Mouse (Mus musculus): ENCODE measurements around the gene Lck. TPM values are rescaled to one million over a fixed set of nuclear protein-coding genes. Genes with fewer than 3 reads are reported as not detected.

Lck gene
- polyA plus RNA-seq (2012; ENCODE audit: insufficient read depth, insufficient read length, missing spikeins), result 0.68 TPM in 1 of 2 replicates, not detected in the other

GRCm38 (mm10) chr4:129573430-129573829 lies at the start of gene Lck:
TSS of gene Lck (minus strand) at chr4:129573641.
- TF ChIP-seq CTCF (IDR thresholded peaks at IDR 0.05; ENCODE audit: low read depth, low read length), result no peak
- TF ChIP-seq POLR2A (IDR thresholded peaks at IDR 0.05; ENCODE audit: borderline replicate concordance, low read depth, low read length), result no peak
- H3K4me1 ChIP-seq (ENCODE audit: control insufficient read depth, insufficient read depth, low read length), result peaks cover 20% of the 10 kb centered on the region
- H3K27ac ChIP-seq (ENCODE audit: insufficient read depth, low read depth, low read length), result no peak within 1 kb of the TSS
- no peak within 1 kb of the TSS for H3K4me3 ChIP-seq (ENCODE audit: insufficient read depth, low read length)

- peak overlapping the region; percentile 83 for H3K4me3 ChIP-seq (ENCODE audit: insufficient read depth, low read length)
- H3K27ac ChIP-seq (ENCODE audit: insufficient read depth, low read depth, low read length), result no peak overlapping the region
- peaks cover 25% of the 10 kb centered on the region for H3K4me1 ChIP-seq (ENCODE audit: control insufficient read depth, insufficient read depth, low read length)
- no peak for TF ChIP-seq CTCF (IDR thresholded peaks at IDR 0.05; ENCODE audit: low read depth, low read length)
- TF ChIP-seq POLR2A (IDR thresholded peaks at IDR 0.05; ENCODE audit: borderline replicate concordance, low read depth, low read length), result no peak
Measured at GRCm38 (mm10) chr4:129622803-129623535, 49.5 kb upstream of the Lck start.

GRCm38 (mm10) chr4:129622120-129622802 lies 48.8 kb upstream of the Lck start:
- H3K4me3 ChIP-seq (ENCODE audit: insufficient read depth, low read length), result peak overlapping the region; percentile 83
- peaks cover 28% of the 10 kb centered on the region for H3K4me1 ChIP-seq (ENCODE audit: control insufficient read depth, insufficient read depth, low read length)
- no peak overlapping the region for H3K27ac ChIP-seq (ENCODE audit: insufficient read depth, low read depth, low read length)
- TF ChIP-seq CTCF (IDR thresholded peaks at IDR 0.05; ENCODE audit: low read depth, low read length), result no peak
- no peak for TF ChIP-seq POLR2A (IDR thresholded peaks at IDR 0.05; ENCODE audit: borderline replicate concordance, low read depth, low read length)

- no peak overlapping the region for H3K27ac ChIP-seq (ENCODE audit: insufficient read depth, low read depth, low read length)
- peaks cover 28% of the 10 kb centered on the region for H3K4me1 ChIP-seq (ENCODE audit: control insufficient read depth, insufficient read depth, low read length)
- no peak overlapping the region for H3K4me3 ChIP-seq (ENCODE audit: insufficient read depth, low read length)
Measured at GRCm38 (mm10) chr4:129621283-129621841, 47.9 kb upstream of the Lck start.

GRCm38 (mm10) chr4:129620419-129621282 lies 47.2 kb upstream of the Lck start:
- H3K27ac ChIP-seq (ENCODE audit: insufficient read depth, low read depth, low read length), result no peak overlapping the region
- TF ChIP-seq CTCF (IDR thresholded peaks at IDR 0.05; ENCODE audit: low read depth, low read length) (no peak), POLR2A (IDR thresholded peaks at IDR 0.05; ENCODE audit: borderline replicate concordance, low read depth, low read length) (no peak)
- H3K4me1 ChIP-seq (ENCODE audit: control insufficient read depth, insufficient read depth, low read length), result peaks cover 23% of the 10 kb centered on the region
- H3K4me3 ChIP-seq (ENCODE audit: insufficient read depth, low read length), result no peak overlapping the region

More at GRCm38 (mm10) chr4:129621283-129621841, 47.9 kb upstream of the Lck start:
- TF ChIP-seq POLR2A (IDR thresholded peaks at IDR 0.05; ENCODE audit: borderline replicate concordance, low read depth, low read length) (no peak), CTCF (IDR thresholded peaks at IDR 0.05; ENCODE audit: low read depth, low read length) (no peak)

- TF ChIP-seq POLR2A (IDR thresholded peaks at IDR 0.05; ENCODE audit: borderline replicate concordance, low read depth, low read length), result no peak
- TF ChIP-seq CTCF (IDR thresholded peaks at IDR 0.05; ENCODE audit: low read depth, low read length), result no peak
- peak within 1 kb of the TSS; percentile 63 for H3K27ac ChIP-seq (ENCODE audit: insufficient read depth, low read depth, low read length)
- peak within 1 kb of the TSS; percentile 84 for H3K4me3 ChIP-seq (ENCODE audit: insufficient read depth, low read length)
- peaks cover 16% of the 10 kb centered on the region for H3K4me1 ChIP-seq (ENCODE audit: control insufficient read depth, insufficient read depth, low read length)
Measured at GRCm38 (mm10) chr4:129618786-129619691, 45.6 kb upstream of the Lck start, which contains the start of gene Iqcc. TSS of gene Iqcc (minus strand) at chr4:129619099.

GRCm38 (mm10) chr4:129618031-129618430 lies 44.6 kb upstream of the Lck start:
- Histone ChIP-seq H3K27ac (ENCODE audit: insufficient read depth, low read depth, low read length) (no peak overlapping the region), H3K4me1 (ENCODE audit: control insufficient read depth, insufficient read depth, low read length) (peaks cover 16% of the 10 kb centered on the region), H3K4me3 (ENCODE audit: insufficient read depth, low read length) (peak overlapping the region; percentile 84)
- TF ChIP-seq POLR2A (IDR thresholded peaks at IDR 0.05; ENCODE audit: borderline replicate concordance, low read depth, low read length), result no peak
- no peak for TF ChIP-seq CTCF (IDR thresholded peaks at IDR 0.05; ENCODE audit: low read depth, low read length)

GRCm38 (mm10) chr4:129617121-129617641 lies 43.7 kb upstream of the Lck start:
- Histone ChIP-seq H3K27ac (ENCODE audit: insufficient read depth, low read depth, low read length) (no peak overlapping the region), H3K4me1 (ENCODE audit: control insufficient read depth, insufficient read depth, low read length) (peaks cover 7% of the 10 kb centered on the region), H3K4me3 (ENCODE audit: insufficient read depth, low read length) (no peak overlapping the region)
- no peak for TF ChIP-seq POLR2A (IDR thresholded peaks at IDR 0.05; ENCODE audit: borderline replicate concordance, low read depth, low read length)
- TF ChIP-seq CTCF (IDR thresholded peaks at IDR 0.05; ENCODE audit: low read depth, low read length), result no peak

Data from bone marrow macrophage, adult 2 months (primary cell).